Mouse (Mus musculus): Measurements from ENCODE around the gene Kcna7.

The Kcna7 gene

DNA sequence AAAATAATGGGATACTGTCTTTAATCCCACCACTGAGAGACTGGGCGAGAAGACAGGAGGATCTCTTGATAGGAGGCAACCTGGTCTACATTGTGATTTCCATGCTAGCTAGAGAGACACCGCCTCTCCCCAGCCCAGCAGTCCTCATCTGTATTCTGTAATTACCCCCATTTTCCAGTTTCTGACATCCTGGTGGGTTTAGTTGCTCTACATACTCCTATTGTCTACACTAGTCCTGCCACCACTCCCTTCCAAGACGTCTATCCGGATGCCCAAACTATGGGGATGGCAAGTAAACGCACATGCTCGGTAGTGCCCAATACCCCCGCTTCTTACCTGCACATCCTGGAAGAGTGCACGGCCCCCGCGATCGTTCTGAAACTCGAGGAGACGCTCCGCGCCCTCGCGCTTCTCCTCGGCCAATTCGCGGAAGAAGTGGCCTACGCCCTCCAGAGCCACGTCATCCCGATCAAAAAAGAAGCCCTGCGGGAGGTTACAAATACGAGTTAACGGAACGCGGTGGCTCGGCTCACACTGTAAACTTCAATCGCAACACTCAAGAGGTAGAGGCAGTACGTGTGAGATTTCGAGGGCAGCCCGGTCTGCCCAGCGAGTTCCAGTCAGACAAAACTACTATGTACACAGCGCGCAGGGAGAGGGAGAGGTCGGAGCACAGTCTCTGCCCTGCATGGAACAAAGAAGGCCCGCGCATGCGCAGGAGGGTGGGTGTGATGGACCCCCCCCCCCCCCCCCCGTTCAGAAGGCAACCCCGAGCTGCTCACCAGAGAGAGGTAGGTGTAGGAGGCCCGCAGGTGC lies 53.5 kb downstream of the Kcna7 start:
- DNase-seq (ENCODE audit: low read depth, low spot score) = no peak
